Mouse (Mus musculus) CD4-positive, CD25-positive, alpha-beta regulatory T cell, adult 2 months (primary cell): Measurements from ENCODE around the gene Stat3.
A peak's percentile ranks its signal among the peaks of the same experiment; 100 is the strongest.

Source experiments
- DNase-seq: peaks from one replicate; pipeline ENCODE4 v3.0.0-alpha.2; 2012; ENCODE audit warnings: low read depth, low spot score

The Stat3 gene

DNA sequence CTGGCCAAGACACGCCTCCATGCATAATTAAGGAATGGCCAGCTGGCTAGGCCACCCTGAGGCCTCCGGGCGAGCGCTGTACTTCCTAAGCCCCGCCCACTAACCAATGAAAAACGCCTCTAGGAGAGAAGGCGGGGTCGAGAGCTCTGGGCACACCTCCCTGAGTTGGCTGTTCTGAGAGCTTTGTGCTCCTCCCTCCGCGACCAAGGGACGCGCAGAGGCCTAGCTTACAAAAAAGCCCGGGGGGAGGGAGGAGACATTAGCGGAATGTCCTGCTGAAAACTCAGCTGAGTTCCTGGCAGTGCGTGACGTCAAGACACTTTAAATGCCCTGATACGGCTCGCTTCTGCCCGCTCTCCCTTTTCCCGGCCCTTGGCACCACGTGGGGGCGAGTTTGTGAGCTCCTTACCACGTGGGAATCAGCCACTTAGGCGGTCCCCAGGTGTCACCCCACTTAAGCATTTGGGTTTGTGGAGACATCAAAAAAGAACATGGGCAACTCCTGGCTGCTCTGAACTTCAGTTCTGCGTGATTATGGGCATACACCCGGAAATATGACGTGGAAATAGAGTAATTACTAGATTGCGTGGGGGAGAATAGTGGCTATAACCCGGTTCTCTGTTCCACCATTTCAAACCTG is at the start of gene Stat3:
TSS of gene Stat3 (minus strand) at position 29 of the 640 bp plus-strand sequence.
- peak; percentile 100 for DNase-seq

DNA sequence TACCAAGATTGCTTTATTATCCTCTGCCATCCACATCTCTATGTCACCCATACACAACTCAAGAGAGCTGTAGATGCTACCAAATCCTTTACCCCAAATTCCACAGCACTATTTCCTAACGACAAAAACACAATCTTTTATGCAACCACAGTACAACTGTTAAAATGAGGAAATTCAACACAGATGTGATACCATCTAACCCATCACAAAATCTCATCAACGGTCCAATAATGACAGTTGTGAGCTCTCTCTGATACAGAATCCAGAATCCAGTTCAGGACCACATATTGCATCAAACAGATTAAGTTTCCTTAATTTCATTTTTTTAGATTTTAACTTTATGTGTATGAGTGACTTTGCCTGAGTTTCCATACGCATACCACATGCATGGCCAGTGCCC is 49.3 kb upstream of the Stat3 start:
- DNase-seq, result no peak

GRCm38 (mm10) chr11:100985607-100986006 is 46.3 kb upstream of the Stat3 start:
- DNase-seq, result peak; percentile 55

DNA sequence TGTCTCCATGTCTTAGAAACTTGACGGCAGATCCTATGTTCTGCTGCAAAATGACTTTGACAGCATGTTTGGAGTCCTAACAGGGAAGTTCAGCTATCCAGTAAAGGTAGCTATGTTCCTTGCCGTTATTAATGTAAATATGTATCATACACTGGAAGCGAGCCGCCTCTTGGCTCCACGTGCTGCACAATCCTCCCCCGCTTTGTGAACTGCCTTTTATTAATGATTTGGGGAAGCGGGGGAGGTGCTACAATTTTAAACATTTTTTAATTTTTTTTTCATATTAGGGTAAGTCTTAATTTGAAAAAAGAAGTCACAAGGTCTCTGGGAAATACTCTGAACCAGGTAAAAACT is 44.4 kb upstream of the Stat3 start:
- DNase-seq, result no peak

GRCm38 (mm10) chr11:100983125-100983777 is 43.9 kb upstream of the Stat3 start:
- peak; percentile 89 for DNase-seq

GRCm38 (mm10) chr11:100982087-100982486 is 42.7 kb upstream of the Stat3 start:
- no peak for DNase-seq

- DNase-seq, result no peak
Measured at GRCm38 (mm10) chr11:100981236-100981635, 41.9 kb upstream of the Stat3 start.

- no peak for DNase-seq
Measured at GRCm38 (mm10) chr11:100980438-100980837, 41.1 kb upstream of the Stat3 start.

- no peak for DNase-seq
Measured at GRCm38 (mm10) chr11:100979887-100980286, 40.5 kb upstream of the Stat3 start.

DNA sequence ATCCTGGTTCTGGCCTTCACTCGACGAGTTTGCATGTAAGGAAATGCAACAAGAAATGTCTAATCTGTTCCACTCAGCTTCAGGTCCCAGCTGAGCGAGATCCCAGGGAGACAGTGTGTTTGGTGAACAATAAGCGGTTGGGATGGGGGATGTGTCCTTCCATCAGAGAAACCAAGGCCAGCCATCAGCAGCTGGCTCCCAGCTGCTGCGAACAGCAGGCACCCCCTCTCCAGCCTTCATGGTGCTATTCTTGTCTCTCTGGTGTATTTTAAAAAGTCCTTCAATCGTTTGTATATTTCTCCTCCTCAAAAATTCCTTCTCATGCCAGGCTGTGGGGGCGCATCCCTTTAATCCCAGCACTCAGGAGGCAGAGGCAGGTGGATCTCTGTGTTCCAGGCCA is 35.9 kb upstream of the Stat3 start:
- DNase-seq, result no peak

- DNase-seq, result no peak
Measured at GRCm38 (mm10) chr11:100974381-100974970, 35.1 kb upstream of the Stat3 start.

DNA sequence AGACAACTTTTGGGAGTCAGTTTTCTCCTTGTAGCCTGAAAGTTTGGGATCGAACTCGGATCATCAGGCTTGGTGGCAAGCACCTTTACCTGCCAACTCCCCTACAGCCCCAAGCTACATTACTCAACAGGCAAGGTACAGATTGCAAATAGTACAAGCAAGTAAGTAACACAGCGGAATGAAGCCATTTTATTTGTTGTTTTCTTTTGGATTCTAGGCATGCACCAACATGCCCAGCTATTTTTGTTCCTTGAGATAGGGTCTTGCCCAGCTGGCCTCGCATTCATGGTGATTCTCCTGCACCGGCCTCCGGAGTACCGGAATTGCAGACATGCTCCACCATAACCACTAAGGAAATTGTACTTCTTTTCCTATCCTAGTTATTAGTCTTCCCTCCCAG is 33.9 kb upstream of the Stat3 start:
- DNase-seq, result no peak

GRCm38 (mm10) chr11:100971455-100971854 is 32.1 kb upstream of the Stat3 start:
- no peak for DNase-seq

DNA sequence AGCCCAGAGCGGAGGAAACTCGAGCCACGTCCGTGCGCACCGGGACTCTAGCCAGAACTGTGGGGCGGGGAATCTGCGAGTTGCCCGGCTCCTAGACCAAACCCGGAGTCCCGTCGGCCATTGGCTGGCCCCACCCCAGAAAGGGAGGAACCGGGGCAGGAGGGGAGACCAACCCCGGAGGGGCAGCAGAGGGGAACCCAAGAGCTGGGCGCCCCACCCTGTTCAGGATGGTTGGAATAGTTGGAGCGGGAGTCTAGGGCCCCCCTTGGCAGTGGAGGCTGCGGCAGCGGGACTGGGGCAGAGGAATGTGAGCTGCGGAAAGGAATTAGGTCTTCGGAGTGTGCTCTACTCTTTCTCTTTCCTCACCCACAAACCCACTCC is 31.2 kb upstream of the Stat3 start, which contains the start of gene Cavin1:
TSS of gene Cavin1 (minus strand) at position 331 of the 381 bp plus-strand sequence.
- no peak for DNase-seq

GRCm38 (mm10) chr11:100969744-100970556 is 30.6 kb upstream of the Stat3 start:
- DNase-seq, result peak; percentile 46

DNA sequence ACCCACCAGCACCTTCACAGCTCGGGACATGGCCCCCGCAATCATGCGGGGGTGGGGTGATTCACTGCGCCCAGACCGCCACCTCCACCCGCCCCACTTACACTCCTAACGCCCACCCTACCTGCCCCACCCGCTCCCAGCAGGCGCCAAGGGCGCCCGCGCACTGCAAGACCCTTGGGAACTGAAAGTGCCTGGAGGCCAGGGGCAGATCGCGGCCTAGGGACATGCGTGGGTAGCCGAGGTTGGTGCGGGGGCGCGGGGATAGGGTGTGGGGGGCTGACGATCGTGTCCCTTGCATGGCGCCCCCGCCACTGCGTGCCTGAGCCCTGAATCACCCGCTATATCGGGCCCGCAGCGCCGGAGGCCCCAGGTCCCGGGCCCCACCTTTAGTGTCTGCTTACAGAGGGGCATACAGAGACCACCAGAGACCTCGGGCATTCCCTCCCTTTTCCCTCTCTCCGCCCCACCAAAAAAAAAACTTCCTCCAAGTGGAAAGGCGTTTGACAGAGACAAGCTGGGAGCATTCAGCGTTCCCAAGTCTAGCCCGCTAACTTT is 29.9 kb upstream of the Stat3 start:
- peak; percentile 25 for DNase-seq

DNA sequence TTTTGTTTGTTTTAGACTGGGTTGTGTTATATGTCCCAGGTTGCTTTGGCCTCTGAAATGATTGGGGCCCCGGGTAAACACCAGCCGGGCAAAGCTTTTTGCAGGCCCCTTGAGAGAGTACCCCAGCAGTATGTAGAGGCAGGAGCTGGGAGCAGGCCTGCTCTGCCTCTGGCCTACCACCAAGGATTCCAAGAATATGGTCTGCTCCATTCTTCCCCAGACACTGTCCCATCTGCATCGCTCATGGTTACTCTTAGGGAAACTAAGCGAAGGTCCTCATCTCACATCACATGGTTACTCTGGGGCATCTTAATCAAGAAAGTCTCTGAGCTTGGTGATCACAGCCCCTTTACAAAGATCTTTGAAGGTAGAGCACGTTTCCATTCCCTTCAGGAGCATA is 29.2 kb upstream of the Stat3 start:
- no peak for DNase-seq

DNA sequence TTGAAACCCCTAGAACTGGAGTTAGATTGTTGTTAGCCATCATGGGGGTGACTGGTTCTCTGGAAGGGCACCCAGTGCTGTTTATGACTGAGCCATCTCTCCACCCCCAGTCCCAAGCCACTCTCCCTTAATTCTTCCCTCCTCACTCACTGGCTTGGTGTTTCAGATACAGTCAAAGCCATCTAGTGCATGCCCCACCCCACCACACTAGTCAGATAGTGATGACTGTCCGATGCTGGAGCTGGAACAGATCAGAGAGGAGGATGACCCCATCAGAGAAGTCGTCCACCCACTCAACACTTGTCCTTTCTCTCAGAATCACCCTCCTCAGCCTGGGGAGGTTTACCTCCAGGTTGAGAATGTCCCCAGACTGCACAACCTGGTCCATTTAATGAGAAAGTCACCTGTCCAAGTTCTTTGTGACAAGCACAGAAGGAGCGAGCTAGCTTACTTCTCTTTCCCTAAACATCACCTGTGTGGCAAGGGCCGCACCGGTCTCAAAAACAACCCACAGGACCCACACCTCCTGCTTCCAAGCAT is 28.6 kb upstream of the Stat3 start:
- DNase-seq, result no peak

DNA sequence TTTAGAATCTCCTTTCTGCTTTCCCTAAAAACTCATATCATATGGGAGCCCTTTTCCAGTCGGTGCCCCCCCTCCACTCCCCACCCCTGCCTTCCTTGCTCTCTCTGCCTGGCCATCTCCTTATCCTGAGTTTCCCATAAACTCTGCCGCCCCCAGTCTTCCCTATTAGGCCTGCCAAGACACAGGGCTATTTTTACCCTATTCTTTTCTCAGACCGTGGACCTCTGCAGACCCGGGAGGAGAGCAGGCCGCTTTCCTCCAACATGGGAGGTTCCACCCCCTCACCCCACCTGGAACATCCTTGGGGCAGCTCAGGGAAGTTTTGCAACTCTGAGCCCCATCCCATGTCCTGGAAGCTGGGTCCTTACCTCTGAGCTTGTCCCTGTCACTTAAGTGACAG is 28.0 kb upstream of the Stat3 start:
- no peak for DNase-seq

GRCm38 (mm10) chr11:100965760-100966159 is 26.4 kb upstream of the Stat3 start:
- no peak for DNase-seq

DNA sequence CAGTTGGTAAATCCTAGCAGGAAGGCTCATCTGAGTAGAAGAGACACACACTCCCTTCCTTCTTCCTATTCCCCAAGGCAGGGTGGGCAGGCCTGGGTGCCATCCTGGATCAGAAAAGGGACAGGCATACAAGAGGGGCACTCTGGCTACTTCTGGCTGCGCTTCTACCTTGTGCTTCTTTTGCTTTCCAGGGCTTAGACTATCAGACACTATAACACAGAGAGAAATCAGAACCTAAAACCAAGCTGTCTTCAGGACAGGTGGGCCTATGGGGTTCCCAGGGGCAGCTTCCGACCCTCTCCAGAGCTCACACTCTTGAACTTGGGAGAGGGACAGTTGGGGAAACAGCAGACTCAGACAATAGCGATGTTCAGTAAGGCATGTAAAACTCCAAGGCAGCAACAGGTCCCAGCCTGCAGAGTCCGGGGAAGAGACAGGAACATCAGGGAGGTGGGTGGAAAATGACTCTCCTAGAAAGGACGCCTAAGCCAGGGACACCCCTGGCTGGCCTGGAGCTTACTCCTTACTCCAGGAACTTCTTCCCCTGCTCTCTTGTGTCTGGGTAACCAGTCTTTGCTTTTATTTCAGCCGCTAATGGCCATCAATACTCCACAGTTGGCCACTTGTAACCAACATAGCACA is 25.7 kb upstream of the Stat3 start:
- no peak for DNase-seq
